Mouse (Mus musculus): ENCODE measurements around the gene Tns3. TPM values are rescaled to one million over a fixed set of nuclear protein-coding genes. Genes with fewer than 3 reads are reported as not detected.

Tns3 gene
- total and polyA plus RNA-seq, 3 experiments, result not detected

GRCm38 (mm10) chr11:8610456-8610855, 53.9 kb downstream of the Tns3 start:
- H3K4me3 ChIP-seq (ENCODE audit: control insufficient read depth in 1 of 2, insufficient read depth in 1 of 2, low read depth in 2 of 2, low read length in 2 of 2), result no peak overlapping the region
- TF ChIP-seq ZMIZ1 (IDR thresholded peaks at IDR 0.05; ENCODE audit: low read depth, low read length) (no peak), SIN3A (IDR thresholded peaks at IDR 0.05; ENCODE audit: low read length) (no peak), POLR2A (IDR thresholded peaks at IDR 0.05; ENCODE audit: control insufficient read depth in 1 of 2, insufficient read depth in 1 of 2, low read depth in 1 of 2, low read length in 2 of 2, poor library complexity in 1 of 2) (no peak), USF2 (IDR thresholded peaks at IDR 0.05; ENCODE audit: borderline replicate concordance in 1 of 2, insufficient read depth in 1 of 2, low read depth in 1 of 2, low read length in 2 of 2) (no peak), GATA1 (IDR thresholded peaks at IDR 0.05; ENCODE audit: low read depth, low read length) (no peak)
- no peaks in the 10 kb centered on the region for H3K4me1 ChIP-seq (ENCODE audit: control insufficient read depth in 1 of 2, insufficient read depth in 2 of 2, low read length in 2 of 2)
- H3K27ac ChIP-seq (ENCODE audit: control insufficient read depth, low read depth, low read length), result no peak overlapping the region
- no peak for DNase-seq (ENCODE audit: low read depth, low spot score)
- H3K79me2 ChIP-seq (ENCODE audit: control insufficient read depth, insufficient read depth, low read length, poor library complexity), result no peaks in the 10 kb centered on the region
- no peak overlapping the region for H3K9ac ChIP-seq (ENCODE audit: control insufficient read depth, low read depth, low read length, poor library complexity, severe bottlenecking)
- no peaks in the 10 kb centered on the region for H3K9me3 ChIP-seq (replicated peaks; ENCODE audit: insufficient read depth, low read length)
- no peaks in the 10 kb centered on the region; a peak in 1 of 4 replicates for H3K27me3 ChIP-seq (ENCODE audit: control insufficient read depth in 1 of 2, insufficient read depth in 2 of 2, low read length in 2 of 2)
- H3K36me3 ChIP-seq (ENCODE audit: control insufficient read depth in 1 of 2, insufficient read depth in 2 of 2, low read length in 2 of 2), result no peaks in the 10 kb centered on the region

- Histone ChIP-seq H3K9ac (ENCODE audit: control insufficient read depth, low read depth, low read length, poor library complexity, severe bottlenecking) (no peak overlapping the region), H3K36me3 (ENCODE audit: control insufficient read depth in 1 of 2, insufficient read depth in 2 of 2, low read length in 2 of 2) (no peaks in the 10 kb centered on the region), H3K9me3 (replicated peaks; ENCODE audit: insufficient read depth, low read length) (no peaks in the 10 kb centered on the region), H3K79me2 (ENCODE audit: control insufficient read depth, insufficient read depth, low read length, poor library complexity) (no peaks in the 10 kb centered on the region), H3K27me3 (ENCODE audit: control insufficient read depth in 1 of 2, insufficient read depth in 2 of 2, low read length in 2 of 2) (no peaks in the 10 kb centered on the region; a peak in 1 of 4 replicates), H3K27ac (ENCODE audit: control insufficient read depth, low read depth, low read length) (no peak overlapping the region), H3K4me3 (ENCODE audit: control insufficient read depth in 1 of 2, insufficient read depth in 1 of 2, low read depth in 2 of 2, low read length in 2 of 2) (no peak overlapping the region), H3K4me1 (ENCODE audit: control insufficient read depth in 1 of 2, insufficient read depth in 2 of 2, low read length in 2 of 2) (no peaks in the 10 kb centered on the region)
- no peak for DNase-seq (ENCODE audit: low read depth, low spot score)
- TF ChIP-seq USF2 (IDR thresholded peaks at IDR 0.05; ENCODE audit: borderline replicate concordance in 1 of 2, insufficient read depth in 1 of 2, low read depth in 1 of 2, low read length in 2 of 2) (no peak), POLR2A (IDR thresholded peaks at IDR 0.05; ENCODE audit: control insufficient read depth in 1 of 2, insufficient read depth in 1 of 2, low read depth in 1 of 2, low read length in 2 of 2, poor library complexity in 1 of 2) (no peak), MAX (IDR thresholded peaks at IDR 0.05; ENCODE audit: low read length) (no peak), CHD1 (IDR thresholded peaks at IDR 0.05; ENCODE audit: low read depth, low read length) (no peak), RCOR1 (IDR thresholded peaks at IDR 0.05; ENCODE audit: low read depth, low read length) (no peak), TAL1 (IDR thresholded peaks at IDR 0.05; ENCODE audit: low read length) (no peak), EP300 (IDR thresholded peaks at IDR 0.05; ENCODE audit: low read depth in 1 of 2, low read length in 2 of 2) (no peak), MAFK (IDR thresholded peaks at IDR 0.05; ENCODE audit: borderline replicate concordance, low read depth, low read length) (no peak), HCFC1 (IDR thresholded peaks at IDR 0.05; ENCODE audit: low read depth, low read length) (no peak), GABPA (IDR thresholded peaks at IDR 0.05; ENCODE audit: low read depth, low read length) (no peak), ZNF384 (IDR thresholded peaks at IDR 0.05; ENCODE audit: low read depth, low read length) (no peak), POLR2AphosphoS5 (IDR thresholded peaks at IDR 0.05; ENCODE audit: borderline replicate concordance, low read depth, low read length) (no peak), BHLHE40 (IDR thresholded peaks at IDR 0.05; ENCODE audit: borderline replicate concordance, low read depth, low read length) (no peak)
These were observed 54.5 kb downstream of the Tns3 start for GRCm38 (mm10) chr11:8609873-8610272.

Data from MEL (cell line).